Mouse (Mus musculus): ENCODE measurements around the gene Gm36210.

DNA sequence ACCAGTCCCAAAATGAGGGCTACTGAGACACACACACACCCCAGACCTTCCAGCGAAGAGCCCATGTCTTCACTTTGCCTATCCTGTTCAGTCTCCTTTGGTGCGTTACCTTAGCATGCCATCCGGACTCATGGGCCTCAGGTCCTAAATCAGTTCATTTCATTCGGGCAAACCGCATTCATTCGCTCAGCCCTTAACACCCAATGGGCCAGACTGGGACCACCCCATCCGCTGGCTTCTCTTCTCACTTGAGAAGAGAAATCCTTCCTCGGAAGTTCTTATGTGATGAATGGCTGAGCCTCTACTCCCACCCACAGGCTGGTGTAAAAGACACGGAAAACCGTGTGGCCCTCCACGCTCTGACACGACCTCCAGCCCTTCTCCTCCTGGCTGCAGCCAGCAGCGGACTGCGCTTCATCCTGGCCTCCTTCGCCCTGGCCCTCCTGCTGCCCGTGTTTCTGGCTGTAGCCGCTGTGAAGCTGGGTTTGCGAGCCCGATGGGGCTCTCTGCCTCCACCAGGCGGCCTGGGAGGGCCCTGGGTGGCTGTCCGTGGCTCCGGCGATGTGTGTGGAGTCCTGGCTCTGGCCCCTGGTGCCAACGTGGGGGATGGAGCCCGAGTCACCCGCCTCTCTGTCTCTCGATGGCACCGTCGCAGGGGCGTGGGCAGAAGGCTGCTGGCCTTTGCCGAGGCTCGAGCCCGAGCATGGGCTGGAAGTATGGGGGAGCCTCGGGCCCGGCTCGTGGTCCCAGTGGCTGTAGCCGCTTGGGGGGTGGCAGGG lies 17.5 kb upstream of the Gm36210 start:
- TF ChIP-seq CTCF (IDR thresholded peaks at IDR 0.05; ENCODE audit: control insufficient read depth, insufficient read depth, insufficient read length) (peak; percentile 28), USF1 (IDR thresholded peaks at IDR 0.05; ENCODE audit: low read depth) (no peak)

All from C2C12 (cell line).